Mouse (Mus musculus): ENCODE measurements around the gene Moxd2. TPM values are rescaled to one million over a fixed set of nuclear protein-coding genes. Genes with fewer than 3 reads are reported as not detected.

The Moxd2 gene
- polyA plus RNA-seq, 1 experiment: not detected

DNA sequence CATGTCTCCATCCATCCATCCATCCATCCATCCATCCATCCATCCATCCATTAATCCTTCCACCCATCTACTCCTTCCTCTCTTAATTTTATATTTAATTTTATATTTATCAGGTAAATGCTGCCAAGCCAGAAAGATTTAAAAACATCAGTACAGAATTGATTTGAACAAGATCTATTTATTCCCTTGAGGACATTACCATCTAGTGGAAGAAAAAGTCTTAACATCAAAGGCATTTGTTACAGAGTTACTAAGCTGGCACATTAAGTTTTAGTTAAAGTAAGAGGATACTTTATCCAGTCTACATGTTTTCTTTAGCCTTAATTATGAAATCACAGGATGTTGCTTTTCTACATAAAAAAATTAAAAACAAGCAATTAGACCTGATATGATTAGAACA, 42.0 kb downstream of the Moxd2 start:
- no peak for TF ChIP-seq POLR2A (IDR thresholded peaks at IDR 0.05; ENCODE audit: low read depth, low read length)
- TF ChIP-seq CTCF (IDR thresholded peaks at IDR 0.05; ENCODE audit: extremely low read depth, insufficient read length, insufficient replicate concordance, low read depth, low read length): no peak
- H3K27me3 ChIP-seq (ENCODE audit: control insufficient read depth, insufficient read depth, low read length): no peaks in the 10 kb centered on the region
- H3K36me3 ChIP-seq (ENCODE audit: control insufficient read depth, insufficient read depth, low read length): peaks cover 27% of the 10 kb centered on the region
- H3K4me3 ChIP-seq (ENCODE audit: low read depth, low read length): no peak overlapping the region
- H3K27ac ChIP-seq (ENCODE audit: insufficient read depth, low read depth, low read length): no peak overlapping the region
- H3K4me1 ChIP-seq (ENCODE audit: control insufficient read depth, insufficient read depth, insufficient read length, low read length): no peaks in the 10 kb centered on the region

Other genes starting within 250 kb of the Moxd2 start
- not detected in 2 replicates for gene Prss58, start 12.9 kb upstream of the Moxd2 start, polyA plus RNA-seq (2012; rRNA removed)
- not detected in 2 replicates for gene 1700074P13Rik, start 53.1 kb upstream of the Moxd2 start, polyA plus RNA-seq (2012; rRNA removed)
- gene Gm4744, start 64.4 kb upstream of the Moxd2 start, polyA plus RNA-seq (2012; rRNA removed): 0.22 TPM in 1 of 2 replicates, not detected in the other
- gene 1810009J06Rik, start 77.3 kb upstream of the Moxd2 start, polyA plus RNA-seq (2012; rRNA removed): 0.70 TPM in 1 of 2 replicates, not detected in the other
- not detected in 2 replicates for gene Gm2663, start 112.0 kb upstream of the Moxd2 start, polyA plus RNA-seq (2012; rRNA removed)
- gene 2210010C04Rik, start 148.0 kb upstream of the Moxd2 start, polyA plus RNA-seq (2012; rRNA removed): 9.2 and 5,227 TPM in 2 replicates